Mouse (Mus musculus): ENCODE measurements around the gene Tmem206. TPM values are rescaled to one million over a fixed set of nuclear protein-coding genes. Genes with fewer than 3 reads are reported as not detected.

Gene Tmem206
- polyA plus RNA-seq, 1 experiment: 8.4 TPM

GRCm38 (mm10) chr1:191384786-191385430 lies 59.2 kb downstream of the Tmem206 start:
- no peak for TF ChIP-seq POLR2A (IDR thresholded peaks at IDR 0.05; ENCODE audit: borderline replicate concordance, extremely low read depth, low read depth, low read length)
- no peak for TF ChIP-seq CTCF (IDR thresholded peaks at IDR 0.05; ENCODE audit: insufficient read depth, low read length)
- Histone ChIP-seq H3K4me1 (ENCODE audit: control insufficient read depth, insufficient read depth, low read length) (peaks cover 18% of the 10 kb centered on the region), H3K4me3 (replicated peaks; ENCODE audit: extremely low read depth, low read depth, low read length) (no peak overlapping the region)
- DNase-seq: no peak
- 80% methylated on average over 10 of the region's 10 CpGs for WGBS

GRCm38 (mm10) chr1:191391311-191391710 lies 65.6 kb downstream of the Tmem206 start:
- WGBS: 4% methylated on average over 3 of the region's 3 CpGs
- Histone ChIP-seq H3K4me1 (ENCODE audit: control insufficient read depth, insufficient read depth, low read length) (peaks cover 27% of the 10 kb centered on the region), H3K4me3 (replicated peaks; ENCODE audit: extremely low read depth, low read depth, low read length) (no peak overlapping the region)
- peak; percentile 42 for DNase-seq
- TF ChIP-seq POLR2A (IDR thresholded peaks at IDR 0.05; ENCODE audit: borderline replicate concordance, extremely low read depth, low read depth, low read length) (no peak), CTCF (IDR thresholded peaks at IDR 0.05; ENCODE audit: insufficient read depth, low read length) (no peak)

GRCm38 (mm10) chr1:191393536-191393935 lies 67.8 kb downstream of the Tmem206 start:
- Histone ChIP-seq H3K4me1 (ENCODE audit: control insufficient read depth, insufficient read depth, low read length) (peaks cover 23% of the 10 kb centered on the region), H3K4me3 (replicated peaks; ENCODE audit: extremely low read depth, low read depth, low read length) (peak overlapping the region; percentile 42)
- 35% methylated on average over 3 of the region's 3 CpGs for WGBS
- TF ChIP-seq CTCF (IDR thresholded peaks at IDR 0.05; ENCODE audit: insufficient read depth, low read length): no peak
- TF ChIP-seq POLR2A (IDR thresholded peaks at IDR 0.05; ENCODE audit: borderline replicate concordance, extremely low read depth, low read depth, low read length): no peak
- DNase-seq: no peak

- 6% methylated on average over 2 of the region's 2 CpGs for WGBS
- TF ChIP-seq CTCF (IDR thresholded peaks at IDR 0.05; ENCODE audit: insufficient read depth, low read length) (no peak), POLR2A (IDR thresholded peaks at IDR 0.05; ENCODE audit: borderline replicate concordance, extremely low read depth, low read depth, low read length) (no peak)
- Histone ChIP-seq H3K4me3 (replicated peaks; ENCODE audit: extremely low read depth, low read depth, low read length) (peak overlapping the region; percentile 45), H3K4me1 (ENCODE audit: control insufficient read depth, insufficient read depth, low read length) (peaks cover 23% of the 10 kb centered on the region)
- DNase-seq: no peak
Observed at GRCm38 (mm10) chr1:191394126-191394525, 68.4 kb downstream of the Tmem206 start.

- WGBS: 5% methylated on average over 1 of the region's 1 CpGs
- Histone ChIP-seq H3K4me3 (replicated peaks; ENCODE audit: extremely low read depth, low read depth, low read length) (peak overlapping the region; percentile 87), H3K4me1 (ENCODE audit: control insufficient read depth, insufficient read depth, low read length) (peaks cover 20% of the 10 kb centered on the region)
- TF ChIP-seq CTCF (IDR thresholded peaks at IDR 0.05; ENCODE audit: insufficient read depth, low read length): no peak
- no peak for TF ChIP-seq POLR2A (IDR thresholded peaks at IDR 0.05; ENCODE audit: borderline replicate concordance, extremely low read depth, low read depth, low read length)
- DNase-seq: no peak
Observed at GRCm38 (mm10) chr1:191395200-191395599, 69.5 kb downstream of the Tmem206 start.

GRCm38 (mm10) chr1:191395871-191396433 lies 70.2 kb downstream of the Tmem206 start:
- peak overlapping the region; percentile 87 for H3K4me3 ChIP-seq (replicated peaks; ENCODE audit: extremely low read depth, low read depth, low read length)
- 1% methylated on average over 43 of the region's 43 CpGs for WGBS
- TF ChIP-seq POLR2A (IDR thresholded peaks at IDR 0.05; ENCODE audit: borderline replicate concordance, extremely low read depth, low read depth, low read length) (no peak), CTCF (IDR thresholded peaks at IDR 0.05; ENCODE audit: insufficient read depth, low read length) (no peak)
- H3K4me1 ChIP-seq (ENCODE audit: control insufficient read depth, insufficient read depth, low read length): peaks cover 14% of the 10 kb centered on the region
- peak; percentile 70 for DNase-seq

GRCm38 (mm10) chr1:191396446-191396845 lies 70.7 kb downstream of the Tmem206 start:
- H3K4me1 ChIP-seq (ENCODE audit: control insufficient read depth, insufficient read depth, low read length): peaks cover 11% of the 10 kb centered on the region
- H3K4me3 ChIP-seq (replicated peaks; ENCODE audit: extremely low read depth, low read depth, low read length): peak overlapping the region; percentile 87
- peak; percentile 72 for DNase-seq
- under 1% methylated on average over 71 of the region's 74 CpGs for WGBS
- TF ChIP-seq CTCF (IDR thresholded peaks at IDR 0.05; ENCODE audit: insufficient read depth, low read length) (no peak), POLR2A (IDR thresholded peaks at IDR 0.05; ENCODE audit: borderline replicate concordance, extremely low read depth, low read depth, low read length) (no peak)

GRCm38 (mm10) chr1:191396897-191397849 lies 71.5 kb downstream of the Tmem206 start:
- no peak for TF ChIP-seq CTCF (IDR thresholded peaks at IDR 0.05; ENCODE audit: insufficient read depth, low read length)
- peak; percentile 99 for TF ChIP-seq POLR2A (IDR thresholded peaks at IDR 0.05; ENCODE audit: borderline replicate concordance, extremely low read depth, low read depth, low read length)
- Histone ChIP-seq H3K4me3 (replicated peaks; ENCODE audit: extremely low read depth, low read depth, low read length) (peak overlapping the region; percentile 87), H3K4me1 (ENCODE audit: control insufficient read depth, insufficient read depth, low read length) (peaks cover 8% of the 10 kb centered on the region)
- 1% methylated on average over 80 of the region's 82 CpGs for WGBS
- peak; percentile 99 for DNase-seq

Other genes with a start within 250 kb of the Tmem206 start
- 5.1 and 6.1 TPM in 2 replicates for gene Batf3, start 228.1 kb upstream of the Tmem206 start, polyA plus RNA-seq (2012; rRNA removed)
- not detected in 2 replicates for gene Fam71a, start 161.1 kb upstream of the Tmem206 start, polyA plus RNA-seq (2012; rRNA removed)
- 4.8 and 8.6 TPM in 2 replicates for gene Atf3, start 107.9 kb upstream of the Tmem206 start, polyA plus RNA-seq (2012; rRNA removed)
- 164 and 224 TPM in 2 replicates for gene Nenf, start 7.7 kb upstream of the Tmem206 start, polyA plus RNA-seq (2012; rRNA removed)
- gene Ppp2r5a, start 77.4 kb downstream of the Tmem206 start, polyA plus RNA-seq (2012; rRNA removed): 91.0 and 94.6 TPM in 2 replicates
- gene Dtl, start 249.6 kb downstream of the Tmem206 start, polyA plus RNA-seq (2012; rRNA removed): 0.28 and 0.46 TPM in 2 replicates
- gene Ints7, start 249.7 kb downstream of the Tmem206 start, polyA plus RNA-seq (2012; rRNA removed): 15.3 and 17.4 TPM in 2 replicates

Data from lung, adult 2 months (tissue).